Mouse (Mus musculus): Measurements from ENCODE around the gene Rsf1. TPM values are rescaled to one million over a fixed set of nuclear protein-coding genes. Genes with fewer than 3 reads are reported as not detected.

Rsf1 gene
- polyA plus RNA-seq, 1 experiment from 2014 or later, result 29.4 TPM

GRCm38 (mm10) chr7:97707809-97708208 is 128.1 kb downstream of the Rsf1 start:
- H3K4me2 ChIP-seq (replicated peaks), result no peak overlapping the region
- H3K27ac ChIP-seq, result no peak overlapping the region
- DNase-seq (ENCODE audit: low spot score) (no peak), ATAC-seq (ENCODE audit: low FRiP score) (no peak)
- WGBS, result 90% methylated on average over 5 of the region's 5 CpGs
- no peak overlapping the region for H3K4me3 ChIP-seq (replicated peaks; ENCODE audit: low read length)
- no peaks in the 10 kb centered on the region for H3K9me3 ChIP-seq (ENCODE audit: control insufficient read depth, low read length)
- no peak overlapping the region for H3K9ac ChIP-seq
- H3K4me1 ChIP-seq (replicated peaks; ENCODE audit: control insufficient read depth, insufficient read depth, low read length), result no peaks in the 10 kb centered on the region
- H3K27me3 ChIP-seq (ENCODE audit: control insufficient read depth, insufficient read depth, low read length), result no peaks in the 10 kb centered on the region
- peaks cover 23% of the 10 kb centered on the region for H3K36me3 ChIP-seq (replicated peaks; ENCODE audit: control insufficient read depth, insufficient read depth)

- Histone ChIP-seq H3K4me3 (replicated peaks; ENCODE audit: low read length) (no peak overlapping the region), H3K9ac (no peak overlapping the region), H3K9me3 (ENCODE audit: control insufficient read depth, low read length) (no peaks in the 10 kb centered on the region), H3K4me2 (replicated peaks) (no peak overlapping the region), H3K27me3 (ENCODE audit: control insufficient read depth, insufficient read depth, low read length) (no peaks in the 10 kb centered on the region), H3K4me1 (replicated peaks; ENCODE audit: control insufficient read depth, insufficient read depth, low read length) (no peaks in the 10 kb centered on the region), H3K27ac (no peak overlapping the region), H3K36me3 (replicated peaks; ENCODE audit: control insufficient read depth, insufficient read depth) (peaks cover 32% of the 10 kb centered on the region)
- ATAC-seq (ENCODE audit: low FRiP score) (no peak), DNase-seq (ENCODE audit: low spot score) (no peak)
- WGBS, result 91% methylated on average over 3 of the region's 3 CpGs
Observed at GRCm38 (mm10) chr7:97709204-97709603, 129.5 kb downstream of the Rsf1 start.

- no peak for DNase-seq (ENCODE audit: low spot score)
- Histone ChIP-seq H3K4me3 (replicated peaks; ENCODE audit: low read length) (no peak overlapping the region), H3K27ac (no peak overlapping the region), H3K36me3 (replicated peaks; ENCODE audit: control insufficient read depth, insufficient read depth) (peaks cover 76% of the 10 kb centered on the region), H3K4me2 (replicated peaks) (no peak overlapping the region), H3K27me3 (ENCODE audit: control insufficient read depth, insufficient read depth, low read length) (no peaks in the 10 kb centered on the region), H3K4me1 (replicated peaks; ENCODE audit: control insufficient read depth, insufficient read depth, low read length) (no peaks in the 10 kb centered on the region), H3K9me3 (ENCODE audit: control insufficient read depth, low read length) (no peaks in the 10 kb centered on the region), H3K9ac (no peak overlapping the region)
- 98% methylated on average over 5 of the region's 5 CpGs for WGBS
- no peak for ATAC-seq (ENCODE audit: low FRiP score)
Observed at GRCm38 (mm10) chr7:97714651-97715050, 135.0 kb downstream of the Rsf1 start.

GRCm38 (mm10) chr7:97717326-97717725 is 137.6 kb downstream of the Rsf1 start:
- Histone ChIP-seq H3K27me3 (ENCODE audit: control insufficient read depth, insufficient read depth, low read length) (no peaks in the 10 kb centered on the region), H3K4me3 (replicated peaks; ENCODE audit: low read length) (no peak overlapping the region), H3K9ac (no peak overlapping the region), H3K36me3 (replicated peaks; ENCODE audit: control insufficient read depth, insufficient read depth) (peaks cover 91% of the 10 kb centered on the region), H3K9me3 (ENCODE audit: control insufficient read depth, low read length) (no peaks in the 10 kb centered on the region), H3K4me2 (replicated peaks) (no peak overlapping the region), H3K4me1 (replicated peaks; ENCODE audit: control insufficient read depth, insufficient read depth, low read length) (no peaks in the 10 kb centered on the region), H3K27ac (no peak overlapping the region)
- DNase-seq (ENCODE audit: low spot score) (no peak), ATAC-seq (ENCODE audit: low FRiP score) (no peak)
- WGBS, result 92% methylated on average over 1 of the region's 1 CpGs

GRCm38 (mm10) chr7:97719078-97719477 is 139.4 kb downstream of the Rsf1 start:
- Histone ChIP-seq H3K9me3 (ENCODE audit: control insufficient read depth, low read length) (no peaks in the 10 kb centered on the region), H3K4me3 (replicated peaks; ENCODE audit: low read length) (no peak overlapping the region), H3K9ac (no peak overlapping the region), H3K27ac (no peak overlapping the region), H3K36me3 (replicated peaks; ENCODE audit: control insufficient read depth, insufficient read depth) (peaks cover 88% of the 10 kb centered on the region), H3K27me3 (ENCODE audit: control insufficient read depth, insufficient read depth, low read length) (no peaks in the 10 kb centered on the region), H3K4me1 (replicated peaks; ENCODE audit: control insufficient read depth, insufficient read depth, low read length) (no peaks in the 10 kb centered on the region), H3K4me2 (replicated peaks) (no peak overlapping the region)
- DNase-seq (ENCODE audit: low spot score) (no peak), ATAC-seq (ENCODE audit: low FRiP score) (no peak)
- 64% methylated on average over 5 of the region's 5 CpGs for WGBS

- Histone ChIP-seq H3K36me3 (replicated peaks; ENCODE audit: control insufficient read depth, insufficient read depth) (peaks cover 82% of the 10 kb centered on the region), H3K9ac (no peak overlapping the region), H3K27ac (no peak overlapping the region), H3K27me3 (ENCODE audit: control insufficient read depth, insufficient read depth, low read length) (no peaks in the 10 kb centered on the region), H3K4me3 (replicated peaks; ENCODE audit: low read length) (no peak overlapping the region), H3K4me1 (replicated peaks; ENCODE audit: control insufficient read depth, insufficient read depth, low read length) (no peaks in the 10 kb centered on the region), H3K4me2 (replicated peaks) (no peak overlapping the region), H3K9me3 (ENCODE audit: control insufficient read depth, low read length) (no peaks in the 10 kb centered on the region)
- WGBS, result 83% methylated on average over 5 of the region's 5 CpGs
- DNase-seq (ENCODE audit: low spot score), result no peak
- no peak for ATAC-seq (ENCODE audit: low FRiP score)
Observed at GRCm38 (mm10) chr7:97720109-97720508, 140.4 kb downstream of the Rsf1 start.

GRCm38 (mm10) chr7:97722278-97722918 is 142.7 kb downstream of the Rsf1 start:
- H3K36me3 ChIP-seq (replicated peaks; ENCODE audit: control insufficient read depth, insufficient read depth), result peaks cover 75% of the 10 kb centered on the region
- no peaks in the 10 kb centered on the region for H3K4me1 ChIP-seq (replicated peaks; ENCODE audit: control insufficient read depth, insufficient read depth, low read length)
- no peak overlapping the region for H3K4me2 ChIP-seq (replicated peaks)
- H3K27ac ChIP-seq, result no peak overlapping the region
- no peaks in the 10 kb centered on the region for H3K9me3 ChIP-seq (ENCODE audit: control insufficient read depth, low read length)
- H3K4me3 ChIP-seq (replicated peaks; ENCODE audit: low read length), result no peak overlapping the region
- WGBS, result 92% methylated on average over 7 of the region's 7 CpGs
- H3K27me3 ChIP-seq (ENCODE audit: control insufficient read depth, insufficient read depth, low read length), result no peaks in the 10 kb centered on the region
- DNase-seq (ENCODE audit: low spot score) (no peak), ATAC-seq (ENCODE audit: low FRiP score) (no peak)
- no peak overlapping the region for H3K9ac ChIP-seq

- Histone ChIP-seq H3K4me3 (replicated peaks; ENCODE audit: low read length) (no peak overlapping the region), H3K9me3 (ENCODE audit: control insufficient read depth, low read length) (no peaks in the 10 kb centered on the region), H3K9ac (no peak overlapping the region), H3K4me2 (replicated peaks) (no peak overlapping the region), H3K27me3 (ENCODE audit: control insufficient read depth, insufficient read depth, low read length) (no peaks in the 10 kb centered on the region), H3K27ac (no peak overlapping the region), H3K36me3 (replicated peaks; ENCODE audit: control insufficient read depth, insufficient read depth) (peaks cover 65% of the 10 kb centered on the region), H3K4me1 (replicated peaks; ENCODE audit: control insufficient read depth, insufficient read depth, low read length) (peaks cover 3% of the 10 kb centered on the region; the same call in 1 of the 2 replicates)
- ATAC-seq (ENCODE audit: low FRiP score) (no peak), DNase-seq (ENCODE audit: low spot score) (no peak)
- 90% methylated on average over 11 of the region's 11 CpGs for WGBS
Observed at GRCm38 (mm10) chr7:97723646-97724538, 144.2 kb downstream of the Rsf1 start.

- no peak overlapping the region for H3K27ac ChIP-seq
- peaks cover 50% of the 10 kb centered on the region for H3K36me3 ChIP-seq (replicated peaks; ENCODE audit: control insufficient read depth, insufficient read depth)
- no peak for ATAC-seq (ENCODE audit: low FRiP score)
- H3K4me2 ChIP-seq (replicated peaks), result no peak overlapping the region
- DNase-seq (ENCODE audit: low spot score), result no peak
- no peak overlapping the region for H3K4me3 ChIP-seq (replicated peaks; ENCODE audit: low read length)
- no peaks in the 10 kb centered on the region for H3K27me3 ChIP-seq (ENCODE audit: control insufficient read depth, insufficient read depth, low read length)
- 97% methylated on average over 6 of the region's 6 CpGs for WGBS
- H3K4me1 ChIP-seq (replicated peaks; ENCODE audit: control insufficient read depth, insufficient read depth, low read length), result peaks cover 9% of the 10 kb centered on the region
- H3K9me3 ChIP-seq (ENCODE audit: control insufficient read depth, low read length), result no peaks in the 10 kb centered on the region
- no peak overlapping the region for H3K9ac ChIP-seq
Observed at GRCm38 (mm10) chr7:97725401-97725800, 145.7 kb downstream of the Rsf1 start.
